Mouse (Mus musculus): ENCODE measurements around the gene Vps52. TPM values are rescaled to one million over a fixed set of nuclear protein-coding genes. Genes with fewer than 3 reads are reported as not detected.
A peak's percentile ranks its signal among the peaks of the same experiment; 100 is the strongest.

Vps52 gene
- total and polyA plus RNA-seq, 2 experiments, result 10.5 to 40.6 TPM

DNA sequence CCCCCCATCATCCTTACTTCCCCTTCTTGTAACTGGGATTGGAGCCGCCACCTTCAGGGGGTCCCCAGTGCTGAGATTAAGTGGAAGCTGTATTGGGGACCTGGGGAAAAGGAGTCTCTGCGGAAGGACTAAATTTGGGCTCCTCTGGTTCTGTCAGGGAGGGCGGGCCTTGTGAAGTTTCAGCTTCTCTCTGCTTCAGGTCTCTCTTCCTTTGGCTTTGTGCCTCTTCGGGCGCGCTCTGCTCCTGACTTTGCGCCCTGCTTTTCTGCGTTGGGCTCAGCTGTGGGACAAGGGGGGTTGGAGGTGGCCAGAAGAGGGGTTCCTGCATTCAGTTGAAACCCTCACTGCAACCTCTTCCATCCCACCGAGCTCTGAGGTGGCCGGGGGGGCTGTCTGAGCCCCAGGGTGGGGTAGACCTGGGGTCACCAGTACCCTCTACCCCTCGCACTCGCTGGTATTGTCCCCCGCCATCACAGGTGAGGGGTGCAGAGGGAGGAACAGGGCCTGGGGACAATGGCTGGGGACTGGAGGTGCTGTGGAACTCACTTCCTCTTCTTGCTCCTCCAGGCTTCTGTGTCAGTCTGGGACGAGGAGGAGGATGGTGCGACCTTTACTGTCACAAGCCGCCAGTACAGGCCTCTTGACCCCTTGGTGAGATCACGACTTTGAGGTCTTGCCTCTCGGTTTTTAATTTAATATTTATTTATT lies 24.3 kb upstream of the Vps52 start:
- Histone ChIP-seq H3K4me3 (ENCODE audit: insufficient read depth, low read depth, low read length) (peak overlapping the region; percentile 23; the same call in 1 of the 2 replicates), H3K79me2 (ENCODE audit: control insufficient read depth, insufficient read depth, low read length) (0 out of 2 replicates have a peak, but pooled peaks cover 2% of the 10 kb centered on the region), H3K27me3 (ENCODE audit: control insufficient read depth, insufficient read depth, low read length) (no peaks in the 10 kb centered on the region), H3K9ac (ENCODE audit: low read depth, low read length) (peak overlapping the region; percentile 28), H3K36me3 (ENCODE audit: control insufficient read depth, insufficient read depth, low read length) (0 out of 2 replicates have a peak, but pooled peaks cover 2% of the 10 kb centered on the region), H3K27ac (replicated peaks; ENCODE audit: insufficient read depth, low read depth, low read length) (no peak overlapping the region), H3K4me1 (ENCODE audit: control insufficient read depth, insufficient read depth, low read length) (peaks cover 3% of the 10 kb centered on the region)
- TF ChIP-seq CTCF (IDR thresholded peaks at IDR 0.05; ENCODE audit: low read depth, low read length), result no peak
- no peak for TF ChIP-seq POLR2A (IDR thresholded peaks at IDR 0.05; ENCODE audit: extremely low read depth, insufficient read depth, low read length)
- no peak for DNase-seq (ENCODE audit: extremely low read depth, low read depth, low spot score)
- WGBS, result 76% methylated on average over 18 of the region's 18 CpGs

DNA sequence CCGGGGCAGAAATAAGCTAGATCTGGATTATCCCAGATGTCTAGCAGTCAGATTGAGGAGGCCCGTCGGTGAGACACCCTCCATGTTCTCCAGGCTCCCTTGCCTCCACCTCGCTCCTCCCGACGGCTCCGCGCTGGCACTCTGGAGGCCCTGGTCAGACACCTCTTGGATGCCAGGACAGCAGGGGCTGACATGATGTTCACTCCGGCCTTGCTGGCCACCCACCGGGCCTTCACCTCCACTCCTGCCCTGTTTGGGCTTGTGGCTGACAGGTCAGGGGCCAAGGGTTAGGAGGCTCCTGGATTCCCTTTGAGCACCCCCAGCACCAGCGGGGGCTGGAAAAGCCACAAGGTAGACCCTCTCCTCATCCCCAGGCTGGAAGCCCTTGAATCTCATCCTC lies 23.7 kb upstream of the Vps52 start:
- H3K27ac ChIP-seq (replicated peaks; ENCODE audit: insufficient read depth, low read depth, low read length), result no peak overlapping the region
- H3K79me2 ChIP-seq (ENCODE audit: control insufficient read depth, insufficient read depth, low read length), result no peaks in the 10 kb centered on the region
- H3K36me3 ChIP-seq (ENCODE audit: control insufficient read depth, insufficient read depth, low read length), result no peaks in the 10 kb centered on the region
- no peak overlapping the region for H3K9ac ChIP-seq (ENCODE audit: low read depth, low read length)
- WGBS, result 96% methylated on average over 11 of the region's 11 CpGs
- peaks cover 3% of the 10 kb centered on the region for H3K4me1 ChIP-seq (ENCODE audit: control insufficient read depth, insufficient read depth, low read length)
- no peak for DNase-seq (ENCODE audit: extremely low read depth, low read depth, low spot score)
- no peak overlapping the region for H3K4me3 ChIP-seq (ENCODE audit: insufficient read depth, low read depth, low read length)
- H3K27me3 ChIP-seq (ENCODE audit: control insufficient read depth, insufficient read depth, low read length), result no peaks in the 10 kb centered on the region
- TF ChIP-seq CTCF (IDR thresholded peaks at IDR 0.05; ENCODE audit: low read depth, low read length), result no peak
- no peak for TF ChIP-seq POLR2A (IDR thresholded peaks at IDR 0.05; ENCODE audit: extremely low read depth, insufficient read depth, low read length)

DNA sequence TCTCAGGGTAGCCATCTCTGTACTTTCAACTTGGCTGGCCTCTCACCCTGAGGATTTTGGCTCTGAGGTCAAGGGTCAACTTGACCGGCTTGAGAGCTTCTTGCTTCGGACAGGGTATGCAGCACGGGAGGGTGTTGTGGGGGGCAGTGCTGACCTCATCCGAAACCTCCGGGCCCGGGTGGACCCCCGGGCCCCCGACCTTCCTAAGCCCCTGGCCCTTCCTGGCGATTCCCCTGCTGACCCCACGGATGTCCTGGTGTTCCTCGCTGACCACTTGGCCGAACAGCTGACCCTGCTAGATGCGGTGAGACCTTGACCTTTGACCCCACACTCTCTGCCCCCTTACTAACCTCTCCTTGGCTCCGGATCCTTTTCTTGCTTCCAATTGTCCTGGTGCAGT lies 23.2 kb upstream of the Vps52 start:
- no peak for DNase-seq (ENCODE audit: extremely low read depth, low read depth, low spot score)
- Histone ChIP-seq H3K79me2 (ENCODE audit: control insufficient read depth, insufficient read depth, low read length) (no peaks in the 10 kb centered on the region), H3K4me3 (ENCODE audit: insufficient read depth, low read depth, low read length) (no peak overlapping the region), H3K36me3 (ENCODE audit: control insufficient read depth, insufficient read depth, low read length) (no peaks in the 10 kb centered on the region), H3K27me3 (ENCODE audit: control insufficient read depth, insufficient read depth, low read length) (no peaks in the 10 kb centered on the region), H3K9ac (ENCODE audit: low read depth, low read length) (no peak overlapping the region), H3K27ac (replicated peaks; ENCODE audit: insufficient read depth, low read depth, low read length) (no peak overlapping the region), H3K4me1 (ENCODE audit: control insufficient read depth, insufficient read depth, low read length) (peaks cover 3% of the 10 kb centered on the region)
- TF ChIP-seq POLR2A (IDR thresholded peaks at IDR 0.05; ENCODE audit: extremely low read depth, insufficient read depth, low read length), result no peak
- no peak for TF ChIP-seq CTCF (IDR thresholded peaks at IDR 0.05; ENCODE audit: low read depth, low read length)
- 73% methylated on average over 14 of the region's 14 CpGs for WGBS

DNA sequence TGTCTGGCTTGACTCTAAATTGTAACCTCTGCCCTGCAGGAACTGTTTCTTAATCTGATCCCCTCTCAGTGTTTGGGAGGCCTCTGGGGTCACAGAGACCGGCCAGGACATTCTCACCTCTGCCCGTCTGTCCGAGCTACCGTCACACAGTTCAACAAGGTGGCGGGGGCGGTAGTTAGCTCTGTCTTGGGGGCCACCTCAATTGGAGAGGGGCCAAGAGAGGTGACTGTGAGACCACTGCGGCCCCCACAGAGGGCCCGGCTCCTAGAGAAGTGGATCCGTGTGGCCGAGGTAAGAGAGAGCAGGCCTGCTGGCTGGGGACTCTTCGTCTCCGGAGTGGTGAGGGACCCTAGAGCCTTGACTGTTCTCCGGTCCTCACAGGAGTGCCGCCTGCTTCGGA lies 22.6 kb upstream of the Vps52 start:
- no peak overlapping the region for H3K4me3 ChIP-seq (ENCODE audit: insufficient read depth, low read depth, low read length)
- no peaks in the 10 kb centered on the region for H3K27me3 ChIP-seq (ENCODE audit: control insufficient read depth, insufficient read depth, low read length)
- no peaks in the 10 kb centered on the region for H3K79me2 ChIP-seq (ENCODE audit: control insufficient read depth, insufficient read depth, low read length)
- DNase-seq (ENCODE audit: extremely low read depth, low read depth, low spot score), result no peak
- peak overlapping the region; percentile 24; the same call in 1 of the 2 replicates for H3K27ac ChIP-seq (replicated peaks; ENCODE audit: insufficient read depth, low read depth, low read length)
- no peaks in the 10 kb centered on the region; the same call in 1 of the 2 replicates for H3K36me3 ChIP-seq (ENCODE audit: control insufficient read depth, insufficient read depth, low read length)
- TF ChIP-seq CTCF (IDR thresholded peaks at IDR 0.05; ENCODE audit: low read depth, low read length) (no peak), POLR2A (IDR thresholded peaks at IDR 0.05; ENCODE audit: extremely low read depth, insufficient read depth, low read length) (no peak)
- H3K9ac ChIP-seq (ENCODE audit: low read depth, low read length), result no peak overlapping the region
- WGBS, result 79% methylated on average over 15 of the region's 15 CpGs
- peaks cover 3% of the 10 kb centered on the region for H3K4me1 ChIP-seq (ENCODE audit: control insufficient read depth, insufficient read depth, low read length)

DNA sequence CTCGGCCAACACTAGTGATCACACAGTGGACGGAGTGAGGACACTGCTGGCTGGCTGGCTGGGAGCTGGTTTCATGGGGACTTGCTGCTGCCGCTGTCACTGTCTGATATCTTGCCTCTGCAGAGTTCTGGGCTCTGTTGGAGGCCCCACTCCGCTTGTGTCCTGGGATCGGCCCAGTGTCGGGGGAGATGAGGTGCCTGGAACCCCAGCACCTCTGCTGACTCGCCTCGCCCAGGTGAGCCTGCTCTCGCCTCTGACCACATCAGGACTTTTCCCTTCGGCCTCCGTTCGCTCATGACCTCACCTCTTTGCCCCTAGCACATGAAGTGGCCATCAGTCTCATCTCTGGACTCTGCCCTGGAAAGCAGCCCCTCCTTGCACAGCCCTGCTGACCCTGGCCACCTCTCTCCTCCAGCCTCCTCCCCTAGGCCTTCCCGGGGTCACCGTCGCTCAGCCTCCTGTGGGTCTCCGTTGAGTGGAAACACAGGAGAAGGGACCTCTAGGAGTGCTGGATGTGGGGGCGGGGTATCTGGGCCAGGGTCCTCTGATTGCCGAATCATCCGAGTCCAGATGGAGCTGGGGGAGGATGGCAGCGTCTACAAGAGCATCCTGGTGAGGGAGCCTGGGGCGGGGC lies 20.1 kb upstream of the Vps52 start:
- Histone ChIP-seq H3K36me3 (ENCODE audit: control insufficient read depth, insufficient read depth, low read length) (no peaks in the 10 kb centered on the region; the same call in 1 of the 2 replicates), H3K27ac (replicated peaks; ENCODE audit: insufficient read depth, low read depth, low read length) (no peak overlapping the region), H3K4me3 (ENCODE audit: insufficient read depth, low read depth, low read length) (no peak overlapping the region), H3K27me3 (ENCODE audit: control insufficient read depth, insufficient read depth, low read length) (no peaks in the 10 kb centered on the region), H3K79me2 (ENCODE audit: control insufficient read depth, insufficient read depth, low read length) (peaks cover 6% of the 10 kb centered on the region; the same call in 1 of the 2 replicates), H3K9ac (ENCODE audit: low read depth, low read length) (no peak overlapping the region), H3K4me1 (ENCODE audit: control insufficient read depth, insufficient read depth, low read length) (peaks cover 8% of the 10 kb centered on the region; the same call in 1 of the 2 replicates)
- TF ChIP-seq POLR2A (IDR thresholded peaks at IDR 0.05; ENCODE audit: extremely low read depth, insufficient read depth, low read length) (no peak), CTCF (IDR thresholded peaks at IDR 0.05; ENCODE audit: low read depth, low read length) (no peak)
- WGBS, result 91% methylated on average over 21 of the region's 21 CpGs
- no peak for DNase-seq (ENCODE audit: extremely low read depth, low read depth, low spot score)

All from liver, adult 2 months (tissue).